Mouse (Mus musculus) CH12F3 (cell line): ENCODE measurements around the gene Vmn1r229.

Experiments
- in situ Hi-C: fragments of 300-500 bp; cut with MboI; formaldehyde crosslinking; loops from 2 replicates; pipeline ENCODE4 v1.14.3; 2020; ENCODE audit warnings: low sequenced_read_pairs

Vmn1r229 gene

DNA sequence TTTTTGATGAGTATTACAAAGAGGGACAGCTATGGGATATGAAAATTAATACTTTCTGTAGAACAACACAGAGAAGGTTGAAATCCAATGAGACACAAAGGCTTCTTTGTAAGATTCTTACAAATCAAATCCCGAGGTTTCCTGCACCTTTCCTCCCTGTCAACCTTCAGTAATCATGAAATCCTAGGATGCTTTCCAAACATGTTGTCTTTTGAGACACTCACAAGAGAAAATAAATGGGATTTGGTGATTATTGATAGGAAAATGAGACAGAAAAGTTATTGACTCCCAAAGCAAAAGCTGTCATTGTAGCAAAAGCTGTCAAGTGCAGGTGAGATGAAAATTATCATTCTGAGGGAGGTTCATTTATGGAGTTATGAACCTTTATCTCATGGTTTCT lies at the start of gene Vmn1r229:
Gene Vmn1r229, plus strand, starts transcription at position 301 of the 400 bp plus-strand sequence.
- in situ Hi-C loops: no loop called here

DNA sequence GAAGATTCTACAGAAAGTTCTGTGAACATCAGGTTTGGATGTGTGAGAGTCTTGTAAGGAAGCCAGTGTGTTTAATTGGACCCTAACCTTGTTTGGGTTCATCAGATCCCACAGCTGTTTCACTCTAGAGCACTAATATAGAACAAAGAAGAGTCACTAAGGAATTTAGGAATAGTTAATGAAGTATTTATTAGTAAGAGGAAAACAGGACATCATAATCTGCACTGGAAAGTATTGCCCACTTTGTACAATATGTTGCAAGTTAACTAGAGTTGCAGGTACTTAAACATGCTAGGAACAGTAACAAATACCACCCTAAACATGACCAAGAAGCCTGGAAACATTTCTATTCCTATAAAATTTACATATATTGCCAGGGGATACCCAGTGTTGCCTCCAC lies 25.3 kb upstream of the Vmn1r229 start, which contains the start of gene Vmn1r228:
Gene Vmn1r228, minus strand, starts transcription at position 101 of the 400 bp plus-strand sequence.
- in situ Hi-C loops: no loop called here

- in situ Hi-C loops: no loop called here
Measured at GRCm38 (mm10) chr17:20840144-20840543, 28.8 kb downstream of the Vmn1r229 start, which contains the start of gene Vmn1r230. Gene Vmn1r230 (plus strand): TSS chr17:20840444.
